Mouse (Mus musculus) CH12.LX (cell line): Measurements from ENCODE around the gene Pdcd4. TPM values are rescaled to one million over a fixed set of nuclear protein-coding genes. Genes with fewer than 3 reads are reported as not detected.

Experiments used
- DNase-seq: peaks from one replicate; pipeline ENCODE4 v3.0.0-alpha.2; 2013; ENCODE audit errors: extremely low read depth
- H3K27ac ChIP-seq: 2 replicates; pipeline ENCODE4 v1.5.1; 2012; ENCODE audit warnings: low read depth, mild to moderate bottlenecking, control low read depth, moderate library complexity; ENCODE audit not compliant: insufficient read depth
- H3K27me3 ChIP-seq: replicated peaks from 2 replicates; pipeline ENCODE3; 2012; ENCODE audit warnings: inconsistent platforms
- H3K36me3 ChIP-seq, 2 experiments: replicated peaks in 1 of 2; 2 replicates each; pipeline versions ENCODE3 to v1.6.1; 2012; ENCODE audit warnings: inconsistent platforms in 1 of 2, low read length in 1 of 2, mild to moderate bottlenecking in 1 of 2, mixed read lengths in 1 of 2, moderate library complexity in 1 of 2; ENCODE audit not compliant: control insufficient read depth in 1 of 2, insufficient read depth in 1 of 2
- H3K4me1 ChIP-seq, 2 experiments: 2 replicates each; pipeline ENCODE4 v1.6.1; 2012; ENCODE audit warnings: inconsistent platforms in 1 of 2, moderate library complexity in 1 of 2; ENCODE audit not compliant: insufficient read depth in 2 of 2, control insufficient read depth in 1 of 2
- H3K4me2 ChIP-seq: 2 replicates; pipeline ENCODE4 v1.6.1; 2012; ENCODE audit warnings: low read depth, mild to moderate bottlenecking, control low read depth; ENCODE audit not compliant: poor library complexity, insufficient read depth, severe bottlenecking
- H3K4me3 ChIP-seq, 3 experiments: fragments of 150-350 bp in 1 of 3; sonication (generic) in 1 of 3; replicated peaks in 1 of 3; 2 replicates each; pipeline versions ENCODE3 to v1.5.1; 2011 to 2012; ENCODE audit warnings: low read depth in 2 of 3, low read length in 2 of 3, mild to moderate bottlenecking in 2 of 3, moderate library complexity in 2 of 3, control low read depth in 1 of 3, improper control_type of control experiment in 1 of 3, inconsistent platforms in 1 of 3, mixed read lengths in 1 of 3; ENCODE audit not compliant: poor library complexity in 1 of 3
- H3K79me2 ChIP-seq: replicated peaks from 2 replicates; pipeline ENCODE4 v1.6.1; 2012; ENCODE audit warnings: mild to moderate bottlenecking, moderate library complexity; ENCODE audit not compliant: control insufficient read depth, poor library complexity, insufficient read depth, severe bottlenecking; ENCODE audit errors: extremely low read depth
- H3K9ac ChIP-seq: 2 replicates; pipeline ENCODE4 v1.6.1; 2012; ENCODE audit warnings: low read depth, mild to moderate bottlenecking, control low read depth, moderate library complexity; ENCODE audit not compliant: insufficient read depth
- H3K9me3 ChIP-seq: replicated peaks from 2 replicates; pipeline ENCODE3; 2012; ENCODE audit warnings: low read length, inconsistent platforms, mixed read lengths
- BHLHE40 ChIP-seq: IDR thresholded peaks from 2 replicates; pipeline ENCODE4 v1.6.1; 2011; ENCODE audit warnings: mild to moderate bottlenecking, low read depth, low read length, improper control_type of control experiment
- CHD1 ChIP-seq: IDR thresholded peaks from 2 replicates; pipeline ENCODE4 v1.6.1; 2012; ENCODE audit warnings: low read depth, low read length, improper control_type of control experiment, inconsistent platforms
- CHD2 ChIP-seq: IDR thresholded peaks from 2 replicates; pipeline ENCODE4 v1.6.1; 2011; ENCODE audit warnings: low read length, improper control_type of control experiment
- CTCF ChIP-seq, 2 experiments: IDR thresholded peaks in 1 of 2; conservative IDR thresholded peaks in 1 of 2; 2 replicates each; pipeline ENCODE4 v1.5.1; 2011 to 2012; ENCODE audit warnings: low read depth in 2 of 2, low read length in 2 of 2, improper control_type of control experiment in 1 of 2, inconsistent platforms in 1 of 2, mild to moderate bottlenecking in 1 of 2, moderate library complexity in 1 of 2
- E2F4 ChIP-seq: IDR thresholded peaks from 2 replicates; pipeline ENCODE4 v1.6.1; 2011; ENCODE audit warnings: low read depth, low read length, improper control_type of control experiment; ENCODE audit not compliant: insufficient replicate concordance
- ELF1 ChIP-seq: IDR thresholded peaks from 2 replicates; pipeline ENCODE4 v1.6.1; 2014; ENCODE audit warnings: low read depth, mild to moderate bottlenecking, inconsistent platforms, low read length, improper control_type of control experiment
- EP300 ChIP-seq: IDR thresholded peaks from 2 replicates; pipeline ENCODE4 v1.6.1; 2011; ENCODE audit warnings: low read length, improper control_type of control experiment
- ETS1 ChIP-seq: conservative IDR thresholded peaks from 2 replicates; pipeline ENCODE4 v1.6.1; 2012; ENCODE audit warnings: low read depth, mild to moderate bottlenecking, inconsistent platforms, low read length, improper control_type of control experiment, moderate library complexity
- GABPA ChIP-seq: IDR thresholded peaks from 2 replicates; pipeline ENCODE4 v1.6.1; 2012; ENCODE audit warnings: low read depth, low read length, improper control_type of control experiment, inconsistent platforms; ENCODE audit not compliant: insufficient replicate concordance
- HCFC1 ChIP-seq: IDR thresholded peaks from 2 replicates; pipeline ENCODE4 v1.6.1; 2012; ENCODE audit warnings: low read depth, mild to moderate bottlenecking, inconsistent platforms, low read length, improper control_type of control experiment
- IRF4 ChIP-seq: IDR thresholded peaks from 2 replicates; pipeline ENCODE4 v1.6.1; 2014; ENCODE audit warnings: low read depth, mild to moderate bottlenecking, inconsistent platforms, low read length, improper control_type of control experiment
- JUN ChIP-seq: IDR thresholded peaks from 2 replicates; pipeline ENCODE4 v1.6.1; 2011; ENCODE audit warnings: low read depth, mild to moderate bottlenecking, low read length, improper control_type of control experiment, moderate library complexity; ENCODE audit not compliant: insufficient read depth
- JUND ChIP-seq: conservative IDR thresholded peaks from 2 replicates; pipeline ENCODE4 v1.6.1; 2011; ENCODE audit warnings: low read depth, low read length, improper control_type of control experiment
- KAT2A ChIP-seq: IDR thresholded peaks from 2 replicates; pipeline ENCODE4 v1.6.1; 2012; ENCODE audit warnings: low read length, improper control_type of control experiment, inconsistent platforms; ENCODE audit not compliant: insufficient replicate concordance
- MAFK ChIP-seq: IDR thresholded peaks from 2 replicates; pipeline ENCODE4 v1.6.1; 2011; ENCODE audit warnings: low read length, improper control_type of control experiment; ENCODE audit not compliant: insufficient replicate concordance
- MAX ChIP-seq: IDR thresholded peaks from 2 replicates; pipeline ENCODE4 v1.6.1; 2011; ENCODE audit warnings: low read length, improper control_type of control experiment
- MAZ ChIP-seq: IDR thresholded peaks from 2 replicates; pipeline ENCODE4 v1.6.1; 2012; ENCODE audit warnings: low read depth, mild to moderate bottlenecking, inconsistent platforms, low read length, improper control_type of control experiment, moderate library complexity
- MEF2A ChIP-seq: IDR thresholded peaks from 2 replicates; pipeline ENCODE4 v1.6.1; 2014; ENCODE audit warnings: low read depth, mild to moderate bottlenecking, inconsistent platforms, low read length, improper control_type of control experiment, borderline replicate concordance
- MXI1 ChIP-seq: IDR thresholded peaks from 2 replicates; pipeline ENCODE4 v1.6.1; 2011; ENCODE audit warnings: mild to moderate bottlenecking, low read depth, low read length, improper control_type of control experiment
- MYC ChIP-seq: IDR thresholded peaks from 2 replicates; pipeline ENCODE4 v1.6.1; 2011; ENCODE audit warnings: low read depth, mild to moderate bottlenecking, improper control_type of control experiment, low read length
- NELFE ChIP-seq: IDR thresholded peaks from 2 replicates; pipeline ENCODE4 v1.6.1; 2011; ENCODE audit warnings: low read depth, low read length, improper control_type of control experiment
- NRF1 ChIP-seq: IDR thresholded peaks from 2 replicates; pipeline ENCODE4 v1.6.1; 2014; ENCODE audit warnings: low read depth, mild to moderate bottlenecking, inconsistent platforms, low read length, improper control_type of control experiment, moderate library complexity
- PAX5 ChIP-seq: IDR thresholded peaks from 2 replicates; pipeline ENCODE4 v1.6.1; 2012; ENCODE audit warnings: low read length, inconsistent platforms, mixed read lengths
- POLR2A ChIP-seq: IDR thresholded peaks from 2 replicates; pipeline ENCODE4 v1.6.1; 2011; ENCODE audit warnings: low read depth, mild to moderate bottlenecking, improper control_type of control experiment, low read length
- POLR2AphosphoS2 ChIP-seq: IDR thresholded peaks from 2 replicates; pipeline ENCODE4 v1.6.1; 2011; ENCODE audit warnings: low read depth, low read length, improper control_type of control experiment
- RAD21 ChIP-seq: IDR thresholded peaks from 2 replicates; pipeline ENCODE4 v1.6.1; 2011; ENCODE audit warnings: low read depth, mild to moderate bottlenecking, low read length, improper control_type of control experiment, moderate library complexity
- RCOR1 ChIP-seq: conservative IDR thresholded peaks from 2 replicates; pipeline ENCODE4 v1.6.1; 2012; ENCODE audit warnings: low read depth, mild to moderate bottlenecking, inconsistent platforms, low read length, improper control_type of control experiment
- SIN3A ChIP-seq: IDR thresholded peaks from 2 replicates; pipeline ENCODE4 v1.6.1; 2012; ENCODE audit warnings: low read length, improper control_type of control experiment, inconsistent platforms
- SMC3 ChIP-seq: IDR thresholded peaks from 2 replicates; pipeline ENCODE4 v1.6.1; 2011; ENCODE audit warnings: low read depth, low read length, improper control_type of control experiment
- TBP ChIP-seq: conservative IDR thresholded peaks from 2 replicates; pipeline ENCODE4 v1.6.1; 2011; ENCODE audit warnings: low read depth, low read length, improper control_type of control experiment
- TCF12 ChIP-seq: IDR thresholded peaks from 2 replicates; pipeline ENCODE4 v1.6.1; 2014; ENCODE audit warnings: low read depth, mild to moderate bottlenecking, inconsistent platforms, low read length, improper control_type of control experiment
- UBTF ChIP-seq: IDR thresholded peaks from 2 replicates; pipeline ENCODE4 v1.6.1; 2012; ENCODE audit warnings: low read depth, mild to moderate bottlenecking, inconsistent platforms, low read length, improper control_type of control experiment, moderate library complexity
- USF1 ChIP-seq: IDR thresholded peaks from 2 replicates; pipeline ENCODE4 v1.6.1; 2014; ENCODE audit warnings: low read depth, mild to moderate bottlenecking, inconsistent platforms, low read length, improper control_type of control experiment
- USF2 ChIP-seq: conservative IDR thresholded peaks from 2 replicates; pipeline ENCODE4 v1.6.1; 2011; ENCODE audit warnings: low read depth, low read length, improper control_type of control experiment
- ZC3H11A ChIP-seq: IDR thresholded peaks from 2 replicates; pipeline ENCODE4 v1.6.1; 2012; ENCODE audit warnings: low read depth, mild to moderate bottlenecking, inconsistent platforms, low read length, improper control_type of control experiment
- ZKSCAN1 ChIP-seq: IDR thresholded peaks from 2 replicates; pipeline ENCODE4 v1.6.1; 2012; ENCODE audit warnings: low read depth, inconsistent platforms, low read length, improper control_type of control experiment, borderline replicate concordance
- ZMIZ1 ChIP-seq: IDR thresholded peaks from 2 replicates; pipeline ENCODE4 v1.6.1; 2012; ENCODE audit warnings: low read depth, mild to moderate bottlenecking, inconsistent platforms, low read length, improper control_type of control experiment
- ZNF384 ChIP-seq: IDR thresholded peaks from 2 replicates; pipeline ENCODE4 v1.6.1; 2012; ENCODE audit warnings: low read depth, low read length, improper control_type of control experiment, inconsistent platforms
- dilution Hi-C: fragments of 300-500 bp; cut with MboI; formaldehyde crosslinking; loops from 2 replicates; pipeline ENCODE4 v1.14.3; 2020; ENCODE audit warnings: low sequenced_read_pairs; ENCODE audit not compliant: extremely low pct_unique_long_range_greater_than_20kb, extremely low pct_ligation_motif_present
- in situ Hi-C: fragments of 300-500 bp; cut with MboI; formaldehyde crosslinking; loops from 3 replicates; pipeline ENCODE4 v1.14.3; 2019; ENCODE audit warnings: low sequenced_read_pairs, low pct_ligation_motif_present, low pct_unique_long_range_greater_than_20kb, mixed read lengths
- polyA plus RNA-seq: library from polyadenylated mRNA; unstranded; fragments of >175 nt; gene quantifications from 2 replicates; pipeline ENCODE4 v1.2.1, GENCODE M21; 2012; ENCODE audit warnings: low read depth; ENCODE audit not compliant: insufficient read length
- total RNA-seq, 2 experiments: library from RNA; depleted of rRNA; stranded (reverse); fragments of 300-350 nt in 1 of 2; fragments of >200 nt in 1 of 2; gene quantifications; 2 replicates each; pipeline ENCODE4 v1.2.3; 2012 to 2014

Pdcd4 gene
- total and polyA plus RNA-seq, 3 experiments: 24.4 to 39.0 (median 26.3) TPM

GRCm38 (mm10) chr19:53903507-53904321, 11.7 kb downstream of the Pdcd4 start:
- no peaks in the 10 kb centered on the region for H3K27me3 ChIP-seq
- peaks cover 8% of the 10 kb centered on the region in 2 experiments for H3K36me3 ChIP-seq
- peak; percentile 65 for DNase-seq
- H3K27ac ChIP-seq: peak overlapping the region; percentile 75
- H3K4me3 ChIP-seq: peak overlapping the region; percentile 52 to 97 (median 93)
- dilution Hi-C loops: no loop called here
- peak; percentile 20 for TF ChIP-seq RAD21
- no peak for TF ChIP-seq NRF1
- no peak for TF ChIP-seq MAFK
- TF ChIP-seq POLR2A: no peak
- no peak; the same call in 1 of the 2 replicates for TF ChIP-seq MXI1
- TF ChIP-seq EP300: no peak
- no peak for TF ChIP-seq PAX5
- no peak for TF ChIP-seq CHD2
- no peak for TF ChIP-seq E2F4
- TF ChIP-seq JUND: no peak
- TF ChIP-seq NELFE: no peak
- TF ChIP-seq KAT2A: no peak
- TF ChIP-seq RCOR1: no peak
- TF ChIP-seq MAZ: no peak
- TF ChIP-seq ETS1: no peak; the same call in 1 of the 2 replicates
- no peak for TF ChIP-seq POLR2AphosphoS2
- TF ChIP-seq USF2: no peak
- no peak for TF ChIP-seq UBTF
- no peak for TF ChIP-seq TBP
- TF ChIP-seq BHLHE40: 0 out of 2 replicates have a peak, but pooled peaks have one; percentile 31
- peak; percentile 75; the same call in 1 of the 2 replicates for TF ChIP-seq MAX
- no peak for TF ChIP-seq USF1
- no peak; the same call in 1 of the 2 replicates for TF ChIP-seq IRF4
- no peak for TF ChIP-seq MYC
- no peak for TF ChIP-seq HCFC1
- no peak for TF ChIP-seq ZKSCAN1
- peak; percentile 21; the same call in 1 of the 2 replicates for TF ChIP-seq ZNF384
- TF ChIP-seq ZC3H11A: no peak
- TF ChIP-seq GABPA: no peak
- peak in 1 of 2 experiments; percentile 78; a peak in 2 of 4 replicates for TF ChIP-seq CTCF (conservative IDR thresholded peaks at IDR 0.05 in 1 of 2, IDR thresholded peaks at IDR 0.05 in 1 of 2; ENCODE audit: low read depth in 2 of 2, low read length in 2 of 2)
- no peak for TF ChIP-seq CHD1
- peak; percentile 92 for TF ChIP-seq SIN3A
- TF ChIP-seq TCF12: peak; percentile 29; the same call in 1 of the 2 replicates
- TF ChIP-seq MEF2A: 0 out of 2 replicates have a peak, but pooled peaks have one; percentile 43
- no peak for TF ChIP-seq JUN
- TF ChIP-seq SMC3: peak; percentile 61
- no peak for TF ChIP-seq ZMIZ1
- TF ChIP-seq ELF1: no peak
- TF ChIP-seq, all 38 proteins: peak for 9
- H3K4me1 ChIP-seq: peaks cover 16 to 64% of the 10 kb centered on the region in 2 experiments
- H3K9me3 ChIP-seq: no peaks in the 10 kb centered on the region
- peak overlapping the region; percentile 19; the same call in 1 of the 2 replicates for H3K4me2 ChIP-seq
- in situ Hi-C loops: no loop called here
- H3K9ac ChIP-seq: peak overlapping the region; percentile 86
- peaks cover 18% of the 10 kb centered on the region; the same call in 1 of the 2 replicates for H3K79me2 ChIP-seq
